Mouse (Mus musculus) testis, adult 2 months (tissue): ENCODE measurements around the gene Taar3. TPM values are rescaled to one million over a fixed set of nuclear protein-coding genes. Genes with fewer than 3 reads are reported as not detected.

Experiments
- H3K27ac ChIP-seq: fragments of 200-500 bp; 2 replicates; pipeline ENCODE4 v1.5.1; 2012; ENCODE audit warnings: low read depth, low read length; ENCODE audit not compliant: control insufficient read depth, insufficient read depth
- H3K27me3 ChIP-seq: fragments of 200-500 bp; 2 replicates; pipeline ENCODE4 v1.6.1; 2012; ENCODE audit warnings: mild to moderate bottlenecking, low read length, moderate library complexity; ENCODE audit not compliant: control insufficient read depth, insufficient read depth
- H3K36me3 ChIP-seq: fragments of 200-500 bp; 2 replicates; pipeline ENCODE4 v1.6.1; 2012; ENCODE audit warnings: mild to moderate bottlenecking, low read length; ENCODE audit not compliant: control insufficient read depth, insufficient read depth
- H3K4me1 ChIP-seq: fragments of 200-500 bp; 2 replicates; pipeline ENCODE4 v1.6.1; 2012; ENCODE audit warnings: low read length; ENCODE audit not compliant: control insufficient read depth, insufficient read depth
- H3K4me3 ChIP-seq: fragments of 200-500 bp; 2 replicates; pipeline ENCODE4 v1.5.1; 2012; ENCODE audit warnings: low read depth, mild to moderate bottlenecking, low read length, moderate library complexity, mixed read lengths; ENCODE audit not compliant: control insufficient read depth
- CTCF ChIP-seq: fragments of 200-500 bp; IDR thresholded peaks from 2 replicates; pipeline ENCODE4 v1.5.1; 2012; ENCODE audit warnings: low read depth, mild to moderate bottlenecking, inconsistent platforms, low read length, moderate library complexity; ENCODE audit not compliant: control insufficient read depth, insufficient read depth, insufficient replicate concordance
- POLR2A ChIP-seq: fragments of 200-500 bp; IDR thresholded peaks from 2 replicates; pipeline ENCODE4 v1.6.1; 2012; ENCODE audit warnings: low read depth, mild to moderate bottlenecking, inconsistent platforms, low read length, moderate library complexity; ENCODE audit not compliant: control insufficient read depth
- polyA plus RNA-seq: library from polyadenylated mRNA; depleted of rRNA; stranded (reverse); fragments of >200 nt; gene quantifications from 2 replicates; pipeline ENCODE4 v1.2.3, GENCODE M21; 2012; rRNA removed

Gene Taar3
- not detected in 2 replicates for polyA plus RNA-seq

DNA sequence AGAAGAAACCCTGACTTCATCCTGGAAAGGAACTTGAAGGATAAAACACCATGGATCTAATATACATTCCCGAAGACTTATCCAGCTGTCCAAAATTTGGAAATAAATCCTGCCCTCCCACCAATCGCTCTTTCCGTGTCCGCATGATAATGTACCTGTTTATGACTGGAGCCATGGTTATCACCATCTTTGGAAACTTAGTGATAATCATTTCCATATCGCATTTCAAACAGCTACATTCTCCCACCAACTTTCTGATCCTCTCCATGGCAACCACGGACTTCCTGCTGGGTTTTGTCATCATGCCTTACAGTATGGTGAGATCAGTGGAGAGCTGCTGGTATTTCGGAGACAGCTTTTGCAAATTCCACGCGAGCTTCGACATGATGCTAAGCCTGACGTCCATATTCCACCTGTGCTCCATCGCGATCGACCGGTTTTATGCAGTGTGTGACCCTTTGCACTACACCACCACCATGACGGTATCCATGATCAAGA, at the start of gene Taar3:
TSS of gene Taar3 (plus strand) at position 51 of the 498 bp plus-strand sequence.
- H3K4me1 ChIP-seq: no peaks in the 10 kb centered on the region
- no peaks in the 10 kb centered on the region for H3K36me3 ChIP-seq
- H3K4me3 ChIP-seq: no peak within 1 kb of the TSS
- H3K27me3 ChIP-seq: no peaks in the 10 kb centered on the region
- H3K27ac ChIP-seq: no peak within 1 kb of the TSS
- TF ChIP-seq CTCF: no peak
- TF ChIP-seq POLR2A: no peak

DNA sequence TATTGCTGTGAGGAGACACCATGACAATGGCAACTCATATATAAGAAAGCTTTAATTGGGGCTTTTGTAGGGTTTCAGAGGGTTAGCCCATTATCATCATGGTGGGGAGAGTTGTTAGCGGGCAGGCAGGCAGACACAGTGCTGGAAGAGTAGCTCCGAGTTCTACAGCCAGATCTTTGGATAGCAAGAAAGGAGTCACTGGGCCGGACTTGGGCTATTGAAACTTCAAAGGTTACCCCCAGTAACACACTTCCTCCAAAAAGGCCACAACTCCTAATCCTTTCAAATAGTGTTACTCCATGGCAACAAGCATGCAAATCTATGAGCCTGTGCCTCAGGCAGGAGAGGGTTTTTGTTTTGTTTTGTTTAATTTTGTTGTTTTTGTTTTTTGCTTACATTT, 48.2 kb upstream of the Taar3 start:
- no peak for TF ChIP-seq CTCF
- TF ChIP-seq POLR2A: no peak
- Histone ChIP-seq H3K4me3 (no peak overlapping the region), H3K4me1 (peaks cover 2% of the 10 kb centered on the region), H3K36me3 (no peaks in the 10 kb centered on the region), H3K27ac (no peak overlapping the region), H3K27me3 (no peaks in the 10 kb centered on the region)

DNA sequence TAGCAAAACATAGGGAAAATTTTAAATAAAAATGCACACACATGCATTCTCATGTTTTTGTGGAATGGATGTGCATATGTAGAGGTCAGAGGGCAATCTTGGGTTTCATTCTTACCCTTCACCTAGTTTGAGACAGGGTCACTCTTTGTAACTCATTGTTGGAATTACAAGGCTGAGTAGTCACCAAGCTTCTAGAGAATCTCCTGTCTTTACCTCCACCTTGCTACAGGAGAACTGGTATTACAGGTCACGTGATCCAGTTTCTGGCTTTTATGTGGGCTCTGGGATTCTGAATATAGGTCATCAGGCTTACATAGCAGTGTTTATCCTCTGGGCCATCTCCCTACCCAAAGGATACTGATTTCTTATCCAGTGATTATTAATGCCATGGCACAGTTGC, 43.7 kb upstream of the Taar3 start:
- Histone ChIP-seq H3K27ac (no peak overlapping the region), H3K27me3 (no peaks in the 10 kb centered on the region), H3K4me3 (no peak overlapping the region), H3K4me1 (peaks cover 2% of the 10 kb centered on the region), H3K36me3 (no peaks in the 10 kb centered on the region)
- TF ChIP-seq CTCF: no peak

DNA sequence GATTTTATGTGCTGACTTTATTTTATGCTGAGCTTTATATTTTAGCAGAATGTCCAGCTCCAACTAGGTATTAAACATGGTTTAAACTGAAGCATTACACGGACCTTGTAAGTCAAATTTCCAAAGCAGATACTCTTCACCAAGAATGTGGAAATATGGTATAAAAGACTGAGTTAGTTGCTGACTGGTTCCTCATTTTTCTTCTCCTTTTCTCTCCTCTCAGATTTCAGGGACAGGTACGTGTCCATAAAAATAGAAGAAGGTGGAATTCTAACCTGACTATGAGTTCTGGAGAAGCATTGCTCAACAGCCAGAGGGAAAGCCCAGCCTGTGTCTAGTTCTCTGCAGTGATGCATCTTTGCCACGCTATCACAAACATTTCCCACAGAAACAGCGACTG, 29.3 kb upstream of the Taar3 start, which contains the start of gene Taar1:
TSS of gene Taar1 (plus strand) at position 301 of the 400 bp plus-strand sequence.
- Histone ChIP-seq H3K27me3 (no peaks in the 10 kb centered on the region), H3K4me3 (no peak within 1 kb of the TSS), H3K27ac (no peak within 1 kb of the TSS), H3K4me1 (no peaks in the 10 kb centered on the region), H3K36me3 (no peaks in the 10 kb centered on the region)
- TF ChIP-seq CTCF (no peak), POLR2A (no peak)

DNA sequence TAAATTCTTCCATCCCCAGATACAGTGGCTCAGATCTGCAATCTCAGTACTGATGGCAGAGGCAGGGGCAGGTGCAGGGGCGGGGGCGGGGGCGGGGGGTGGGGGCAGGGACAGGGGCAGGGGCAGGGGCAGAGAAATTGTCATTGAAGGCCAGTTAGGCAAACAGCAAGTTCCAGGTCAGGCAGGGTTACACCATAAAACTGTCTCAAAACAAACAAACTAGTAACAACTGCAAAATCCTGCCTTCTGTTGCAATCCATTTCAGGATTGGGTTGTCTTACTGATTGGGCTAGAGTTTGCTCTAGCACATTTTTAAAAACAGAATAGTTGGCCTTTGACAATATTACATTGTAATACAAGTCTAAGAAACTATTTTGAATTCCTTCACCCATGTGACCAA, 26.9 kb upstream of the Taar3 start:
- Histone ChIP-seq H3K27ac (no peak overlapping the region), H3K36me3 (no peaks in the 10 kb centered on the region), H3K27me3 (no peaks in the 10 kb centered on the region), H3K4me1 (no peaks in the 10 kb centered on the region), H3K4me3 (no peak overlapping the region)
- TF ChIP-seq POLR2A: no peak
- TF ChIP-seq CTCF: no peak

DNA sequence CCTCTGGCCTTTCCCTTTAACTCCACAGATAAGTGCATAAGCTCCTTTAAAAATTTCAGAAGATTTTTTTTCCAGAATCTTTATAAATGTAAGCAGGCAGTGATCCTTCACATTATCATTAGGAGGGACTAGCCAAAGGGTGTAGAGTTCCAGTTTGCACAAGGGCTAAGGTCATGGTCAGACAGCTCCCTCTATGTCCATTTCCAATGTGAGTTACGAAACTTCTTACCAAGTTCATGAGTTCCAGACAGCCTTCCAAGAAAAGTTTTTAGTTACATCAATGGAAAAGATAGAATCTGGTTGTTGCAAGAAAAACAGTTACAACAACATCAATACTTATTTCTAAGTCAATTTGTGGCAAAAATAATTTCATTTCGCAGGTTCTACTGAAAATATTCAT, 25.4 kb upstream of the Taar3 start:
- Histone ChIP-seq H3K4me1 (no peaks in the 10 kb centered on the region), H3K4me3 (no peak overlapping the region), H3K36me3 (no peaks in the 10 kb centered on the region), H3K27me3 (no peaks in the 10 kb centered on the region), H3K27ac (no peak overlapping the region)
- no peak for TF ChIP-seq POLR2A
- TF ChIP-seq CTCF: no peak

DNA sequence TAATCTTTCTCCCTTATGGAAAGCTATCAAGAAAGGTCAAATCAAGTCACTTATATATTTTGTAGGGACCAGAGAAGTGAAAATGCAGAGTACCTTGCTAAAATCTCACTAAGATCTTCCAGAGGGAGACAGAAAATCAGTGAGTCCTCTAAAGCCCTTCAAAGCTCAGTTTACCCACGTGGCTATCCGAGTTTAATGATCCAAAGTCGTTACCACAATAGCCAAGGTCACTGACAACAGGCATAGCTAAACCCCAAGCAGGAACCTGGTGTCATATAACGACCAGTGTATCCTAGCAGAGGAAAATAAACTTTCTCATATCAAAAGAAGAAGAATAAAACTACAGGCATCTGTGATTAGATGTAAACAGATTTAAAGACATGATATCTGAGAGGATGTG, 11.7 kb upstream of the Taar3 start:
- TF ChIP-seq CTCF: no peak
- no peak for TF ChIP-seq POLR2A
- H3K36me3 ChIP-seq: no peaks in the 10 kb centered on the region
- H3K27ac ChIP-seq: no peak overlapping the region
- H3K4me3 ChIP-seq: no peak overlapping the region
- H3K4me1 ChIP-seq: peaks cover 3% of the 10 kb centered on the region; the same call in 1 of the 2 replicates
- no peaks in the 10 kb centered on the region for H3K27me3 ChIP-seq

DNA sequence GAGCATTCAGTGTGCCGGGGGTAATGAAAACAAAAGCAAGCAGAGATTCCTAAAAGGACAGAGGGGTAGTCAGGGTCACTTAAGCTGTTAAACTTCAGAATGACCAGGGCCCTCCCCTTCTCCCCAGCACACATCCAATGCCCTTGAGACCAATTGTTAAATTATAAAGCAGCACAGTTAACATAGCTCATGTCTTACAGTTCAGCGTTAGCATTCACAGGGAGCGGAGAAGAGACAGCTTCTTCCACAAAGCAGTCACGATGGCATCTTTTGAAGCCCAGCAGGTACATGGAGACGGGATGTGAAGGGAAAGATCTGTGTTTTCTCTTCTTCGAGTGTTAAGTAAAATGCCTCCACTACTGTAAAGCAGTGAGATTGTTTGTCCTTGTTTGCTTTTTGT, 11.0 kb upstream of the Taar3 start, which contains the start of gene Taar2:
TSS of gene Taar2 (plus strand) at position 261 of the 400 bp plus-strand sequence.
- H3K4me1 ChIP-seq: peaks cover 3% of the 10 kb centered on the region; the same call in 1 of the 2 replicates
- no peak within 1 kb of the TSS for H3K27ac ChIP-seq
- no peak within 1 kb of the TSS for H3K4me3 ChIP-seq
- no peak for TF ChIP-seq CTCF
- H3K36me3 ChIP-seq: no peaks in the 10 kb centered on the region
- H3K27me3 ChIP-seq: no peaks in the 10 kb centered on the region
